Mouse (Mus musculus): Measurements from ENCODE around the gene Ttc33. TPM values are rescaled to one million over a fixed set of nuclear protein-coding genes. Genes with fewer than 3 reads are reported as not detected.

The Ttc33 gene
- 22.3 TPM for polyA plus RNA-seq (2017; shearing (Covaris generic))

DNA sequence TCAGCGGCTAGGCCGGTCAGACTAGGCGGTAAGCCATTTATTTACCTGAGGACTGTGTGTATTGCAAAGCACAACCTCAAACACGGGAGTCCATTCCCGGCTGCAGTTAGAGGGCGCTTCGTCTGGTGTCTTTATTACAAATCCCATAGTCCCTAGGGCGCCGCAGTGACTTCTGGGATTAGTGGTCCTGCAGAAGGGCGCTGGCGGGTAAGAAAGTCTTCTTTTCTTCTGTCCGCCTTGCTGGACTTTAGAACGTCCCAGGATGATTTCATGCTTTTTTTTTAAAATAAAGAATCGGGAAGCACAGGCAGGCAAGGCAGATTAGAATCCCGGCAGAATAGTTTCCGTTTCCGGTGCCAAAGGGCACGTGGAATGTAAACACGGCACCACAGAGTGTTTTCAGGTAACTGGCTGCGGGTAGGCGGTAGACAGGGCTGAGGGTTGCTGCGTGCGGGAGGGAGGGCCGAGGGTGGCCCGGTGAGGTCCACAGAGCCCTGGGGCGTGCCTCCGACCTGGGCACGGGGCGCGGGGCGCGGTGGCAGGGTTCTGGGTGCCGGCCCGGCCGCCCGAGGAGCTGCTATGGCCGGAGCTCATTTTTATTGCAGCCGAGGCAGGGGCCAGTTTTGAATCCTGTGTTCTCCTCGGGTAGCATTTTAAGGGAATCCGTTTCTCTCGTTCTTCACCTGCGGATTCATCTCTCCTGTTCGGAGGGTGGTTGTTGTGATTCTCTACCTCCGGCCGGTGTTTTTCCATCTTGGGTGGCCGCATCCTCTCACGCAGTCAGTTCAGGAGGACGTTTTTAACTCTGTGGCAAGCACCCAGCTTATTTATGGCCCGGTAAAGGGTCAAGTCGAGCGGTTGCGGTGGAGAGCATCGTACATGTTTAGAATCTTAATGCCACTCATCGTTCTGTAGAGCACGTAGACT, at the start of gene Ttc33:
Gene Ttc33, plus strand, starts transcription at position 160 of the 927 bp plus-strand sequence.

DNA sequence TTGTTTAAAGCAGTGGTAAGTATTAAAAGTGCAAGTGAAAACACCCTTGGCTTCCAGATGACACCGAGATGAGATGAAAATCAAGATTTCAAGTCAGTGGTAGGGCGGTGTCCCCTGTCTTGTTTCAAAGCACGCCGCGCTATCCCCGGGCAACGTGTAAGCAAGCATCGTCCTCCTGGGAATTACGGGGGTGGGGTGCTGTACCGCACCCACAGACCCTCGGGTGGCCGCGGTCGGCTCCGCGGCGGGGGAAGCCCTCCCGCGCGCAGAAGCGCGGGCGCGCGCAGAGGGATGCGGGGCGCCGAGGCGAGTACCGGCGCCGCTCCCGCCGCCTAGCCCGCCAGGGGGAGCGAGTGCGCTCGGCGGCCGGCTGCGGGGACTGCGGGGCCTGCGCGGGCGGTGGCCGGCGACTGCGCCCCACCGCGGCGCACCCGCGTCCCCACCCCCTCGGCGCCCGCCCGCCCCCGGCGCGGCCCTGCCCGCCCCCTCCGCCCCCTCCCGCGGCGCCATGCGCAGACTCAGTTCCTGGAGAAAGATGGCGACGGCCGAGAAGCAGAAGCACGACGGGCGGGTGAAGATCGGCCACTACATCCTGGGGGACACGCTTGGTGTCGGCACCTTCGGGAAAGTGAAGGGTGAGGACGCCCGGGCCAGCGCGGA, 41.8 kb upstream of the Ttc33 start, which contains the start of gene Prkaa1:
Gene Prkaa1, plus strand, starts transcription at position 501 of the 660 bp plus-strand sequence.

DNA sequence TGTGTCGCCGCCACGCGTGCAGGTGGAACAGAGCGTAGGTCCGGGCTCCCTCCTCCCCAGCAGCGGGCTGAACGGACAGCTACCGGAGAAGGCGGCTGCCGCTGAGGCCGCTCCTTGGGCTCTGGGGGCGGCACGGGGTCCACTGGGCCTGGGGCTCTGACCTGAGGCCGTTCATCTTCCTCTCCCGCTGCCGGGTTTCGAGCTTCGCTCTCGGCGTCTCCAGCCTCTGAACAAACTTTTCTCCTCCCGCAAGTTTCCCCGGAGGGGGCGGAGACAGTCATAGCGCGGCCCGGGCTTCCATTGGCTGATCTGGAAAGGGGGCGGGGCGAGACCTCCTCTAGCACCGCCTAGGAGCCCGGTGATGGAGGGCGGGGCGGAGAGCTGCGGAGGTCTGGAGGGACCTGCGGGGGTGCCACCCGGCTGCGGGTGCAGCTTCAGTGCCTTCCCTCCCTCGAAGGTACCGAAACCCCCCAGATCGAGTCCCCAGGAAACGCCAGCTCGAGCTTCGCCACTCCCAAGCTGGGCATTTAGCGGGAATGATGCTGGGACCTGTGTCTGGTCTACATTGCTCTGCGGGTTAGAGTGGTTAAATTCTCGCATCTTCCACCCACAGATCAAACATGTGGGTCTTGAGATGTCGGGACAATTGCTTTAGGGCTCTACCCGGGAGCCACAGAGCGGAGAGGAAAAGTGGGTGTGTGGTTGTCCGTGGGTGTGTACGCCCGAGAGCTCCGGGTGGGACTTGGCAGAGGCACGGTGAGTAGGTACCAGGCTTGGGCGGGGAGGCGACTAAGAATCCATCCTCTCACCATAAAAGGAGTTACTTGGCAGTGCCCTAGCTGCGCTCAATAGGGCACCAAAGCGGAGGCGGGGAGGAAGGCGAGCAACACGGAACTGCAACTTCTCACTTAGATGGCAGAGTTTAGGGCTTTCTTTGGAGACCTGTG, 58.9 kb downstream of the Ttc33 start, which contains the start of gene Ptger4:
Gene Ptger4, minus strand, starts transcription at position 229 of the 947 bp plus-strand sequence.

Other genes starting within 250 kb of the Ttc33 start
- not detected for gene C7, start 121.8 kb upstream of the Ttc33 start, polyA plus RNA-seq (2017; shearing (Covaris generic))
- gene Card6, start 77.0 kb upstream of the Ttc33 start, polyA plus RNA-seq (2017; shearing (Covaris generic)): 34.7 TPM
- gene Rpl37, start 68.9 kb upstream of the Ttc33 start, polyA plus RNA-seq (2017; shearing (Covaris generic)): 939 TPM
- 32.6 TPM for gene Prkaa1, start 41.7 kb upstream of the Ttc33 start, polyA plus RNA-seq (2017; shearing (Covaris generic))
- gene Ptger4, start 58.7 kb downstream of the Ttc33 start, polyA plus RNA-seq (2017; shearing (Covaris generic)): 104 TPM

All from effector memory CD4-positive, alpha-beta T cell, adult 7 months (primary cell).